Mouse (Mus musculus) cerebellum, adult 2 months (tissue): ENCODE data around the gene Gmeb1.

Experiments used
- CTCF ChIP-seq: fragments of 200-500 bp; IDR thresholded peaks from 2 replicates; pipeline ENCODE4 v1.5.1; 2011; ENCODE audit warnings: low read depth, mild to moderate bottlenecking, control low read depth, low read length, moderate library complexity, borderline replicate concordance; ENCODE audit not compliant: insufficient read depth
- POLR2A ChIP-seq: fragments of 200-500 bp; IDR thresholded peaks from 2 replicates; pipeline ENCODE4 v1.6.1; 2011; ENCODE audit warnings: low read length, control low read depth, borderline replicate concordance; ENCODE audit not compliant: insufficient read depth

DNA sequence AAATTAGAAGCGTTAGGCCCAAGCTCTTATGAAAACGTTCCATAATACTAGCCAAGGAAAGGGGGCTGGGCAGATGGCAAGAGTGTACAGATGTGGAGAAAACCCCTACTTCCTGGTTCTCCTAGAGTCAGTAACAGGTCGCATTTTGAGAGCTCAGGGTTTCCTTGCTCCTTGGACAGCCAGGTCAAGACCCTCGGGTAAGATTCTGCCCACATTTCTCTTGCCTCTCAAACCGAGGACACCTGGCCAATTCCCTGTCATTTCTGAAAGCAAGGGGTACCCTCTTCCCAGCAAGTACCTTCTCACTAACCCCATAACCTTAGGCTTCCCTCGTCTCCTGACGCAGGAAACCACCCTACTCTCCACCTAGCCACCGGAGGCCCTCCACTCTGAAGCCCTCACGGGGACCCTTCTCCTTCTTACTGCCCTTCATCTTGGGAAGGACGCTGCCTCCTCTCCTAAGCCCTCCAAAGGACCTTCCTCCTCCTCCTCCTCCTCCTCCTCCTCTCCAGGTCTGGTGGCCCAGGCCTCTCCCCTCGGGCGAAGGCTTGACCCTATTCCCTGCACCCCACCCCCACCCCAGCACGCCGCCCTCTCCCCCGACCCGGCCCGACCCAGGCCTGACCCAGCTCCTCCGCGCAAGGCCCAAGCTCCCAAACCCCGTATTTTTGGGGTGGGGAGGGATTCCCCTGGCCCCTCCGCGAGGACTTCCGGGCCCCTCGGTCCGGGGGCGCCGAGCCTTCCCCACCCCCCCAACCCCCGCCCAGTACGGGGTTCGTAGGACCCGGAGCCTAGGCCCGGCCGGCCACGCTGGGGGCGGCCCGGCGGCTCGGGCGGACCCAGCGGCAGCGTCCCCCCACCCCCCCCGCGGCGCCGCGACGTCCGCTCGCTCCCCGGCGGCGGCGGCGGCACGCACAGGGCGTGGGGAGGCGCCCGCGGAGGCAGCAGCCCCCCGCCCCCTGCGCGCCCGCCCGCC is 710 bp downstream of the Gmeb1 start:
- TF ChIP-seq CTCF: no peak
- no peak for TF ChIP-seq POLR2A
